Mouse (Mus musculus) kidney, postnatal 0 days (tissue): ENCODE data around the gene Ppme1. TPM values are rescaled to one million over a fixed set of nuclear protein-coding genes. Genes with fewer than 3 reads are reported as not detected.

ENCODE experiments used
- ATAC-seq: fragments of 200-750 bp; cut with Nextera tagmentation; replicated peaks from 2 replicates; pipeline ENCODE4 v1.8.0; 2017; ENCODE audit warnings: low read depth, moderate number of reproducible peaks, moderate TSS enrichment, moderate library complexity; ENCODE audit not compliant: low FRiP score
- DNase-seq: peaks from one replicate; pipeline ENCODE4 v3.0.0-alpha.2; 2016; ENCODE audit warnings: low spot score
- H3K27ac ChIP-seq: fragments of 300-500 bp; sonication (generic); 2 replicates; pipeline ENCODE4 v1.5.1; 2014; ENCODE audit warnings: mild to moderate bottlenecking
- H3K27me3 ChIP-seq: fragments of 300-500 bp; sonication (generic); 2 replicates; pipeline ENCODE4 v1.6.1; 2014; ENCODE audit warnings: low read length, mixed read lengths; ENCODE audit not compliant: insufficient read depth
- H3K36me3 ChIP-seq: fragments of 300-500 bp; sonication (generic); 2 replicates; pipeline ENCODE4 v1.6.1; 2014; ENCODE audit warnings: low read length, mixed read lengths; ENCODE audit not compliant: insufficient read depth
- H3K4me1 ChIP-seq: fragments of 300-500 bp; sonication (generic); replicated peaks from 2 replicates; pipeline ENCODE4 v1.6.1; 2014; ENCODE audit warnings: antibody characterized with exemption, low read length, mixed read lengths; ENCODE audit not compliant: insufficient read depth
- H3K4me2 ChIP-seq: fragments of 300-500 bp; sonication (generic); 2 replicates; pipeline ENCODE4 v1.6.1; 2014; ENCODE audit warnings: mild to moderate bottlenecking, low read length, moderate library complexity, mixed read lengths
- H3K4me3 ChIP-seq: fragments of 300-500 bp; sonication (generic); replicated peaks from 2 replicates; pipeline ENCODE4 v1.5.1; 2014; ENCODE audit warnings: low read depth, low read length
- H3K9ac ChIP-seq: fragments of 300-500 bp; sonication (generic); 2 replicates; pipeline ENCODE4 v1.6.1; 2014; ENCODE audit warnings: low read depth, low read length
- H3K9me3 ChIP-seq: fragments of 300-500 bp; sonication (generic); replicated peaks from 2 replicates; pipeline ENCODE4 v1.6.1; 2016; ENCODE audit warnings: low read length, inconsistent platforms, mixed read lengths
- CTCF ChIP-seq: IDR thresholded peaks from 2 replicates; pipeline ENCODE4 v1.5.1; 2016; ENCODE audit warnings: antibody characterized with exemption, low read depth, mild to moderate bottlenecking, moderate library complexity
- WGBS: fragments of 180-500 bp; shearing (Covaris S2); extraction: QIAGEN DNeasy Blood & Tissue Kit; methylation state at CpG from one replicate; pipeline ENCODE4 v1.1.7; 2014; 5-methylcytosine and 5-hydroxymethylcytosine counted together
- polyA plus RNA-seq: library from polyadenylated mRNA; unstranded; fragments of >200 nt; fragmentation: Nextera tagmentation; extraction: Ambion mirVana; gene quantifications from 2 replicates; pipeline ENCODE4 v1.2.1, GENCODE M21; 2015

The Ppme1 gene
- polyA plus RNA-seq, 1 experiment from 2014 or later = 45.9 TPM

DNA sequence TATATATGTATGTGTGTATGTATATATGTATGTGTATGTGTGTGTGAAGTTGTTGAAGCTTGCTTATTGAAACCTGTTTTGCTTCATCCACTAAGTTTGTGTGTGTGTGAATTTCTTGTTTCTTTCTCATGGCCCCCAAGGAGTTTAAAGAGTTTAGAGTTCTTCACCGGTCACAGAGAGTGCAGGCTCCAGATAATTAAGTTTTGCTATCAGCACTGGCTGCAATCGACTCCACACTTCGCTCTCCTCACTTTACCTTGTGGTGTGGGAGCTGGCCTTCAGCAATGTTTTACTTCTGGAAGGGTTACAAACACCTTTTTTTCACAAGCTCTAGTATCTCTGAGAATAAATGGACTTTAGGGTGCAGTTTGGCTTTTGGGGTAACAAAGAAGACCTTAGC lies 40.8 kb downstream of the Ppme1 start:
- Histone ChIP-seq H3K4me3 (no peak overlapping the region), H3K27ac (no peak overlapping the region), H3K4me2 (no peak overlapping the region), H3K36me3 (peaks cover 57% of the 10 kb centered on the region), H3K27me3 (no peaks in the 10 kb centered on the region), H3K9ac (no peak overlapping the region), H3K9me3 (no peaks in the 10 kb centered on the region), H3K4me1 (no peaks in the 10 kb centered on the region)
- no peak for DNase-seq
- WGBS = 64% methylated on average over 3 of the region's 3 CpGs
- no peak for ATAC-seq
- no peak for TF ChIP-seq CTCF

DNA sequence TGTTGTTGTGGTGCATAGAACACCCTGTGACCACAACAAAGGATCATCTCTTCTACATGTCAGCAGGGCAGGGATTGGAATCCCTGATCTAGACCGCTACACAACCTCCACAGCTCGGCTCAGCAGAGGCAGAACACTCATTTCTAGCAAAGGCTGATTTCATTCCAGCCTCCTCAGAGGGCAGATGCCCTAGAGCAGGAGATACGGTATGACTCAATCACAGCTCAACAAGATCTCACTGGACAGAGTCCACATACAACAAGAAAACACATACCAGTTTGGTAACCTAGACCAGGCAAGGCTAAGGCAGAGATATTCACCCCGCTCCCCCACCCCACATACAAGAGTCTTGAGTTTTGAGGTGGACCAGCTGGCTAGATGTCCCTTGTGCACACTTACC lies 43.5 kb downstream of the Ppme1 start:
- Histone ChIP-seq H3K4me2 (no peak overlapping the region), H3K27ac (no peak overlapping the region), H3K36me3 (peaks cover 38% of the 10 kb centered on the region; the same call in 1 of the 2 replicates), H3K27me3 (no peaks in the 10 kb centered on the region), H3K4me3 (no peak overlapping the region), H3K9me3 (no peaks in the 10 kb centered on the region), H3K4me1 (no peaks in the 10 kb centered on the region), H3K9ac (no peak overlapping the region)
- ATAC-seq = no peak
- no peak for TF ChIP-seq CTCF
- 86% methylated on average over 4 of the region's 4 CpGs for WGBS
- no peak for DNase-seq

DNA sequence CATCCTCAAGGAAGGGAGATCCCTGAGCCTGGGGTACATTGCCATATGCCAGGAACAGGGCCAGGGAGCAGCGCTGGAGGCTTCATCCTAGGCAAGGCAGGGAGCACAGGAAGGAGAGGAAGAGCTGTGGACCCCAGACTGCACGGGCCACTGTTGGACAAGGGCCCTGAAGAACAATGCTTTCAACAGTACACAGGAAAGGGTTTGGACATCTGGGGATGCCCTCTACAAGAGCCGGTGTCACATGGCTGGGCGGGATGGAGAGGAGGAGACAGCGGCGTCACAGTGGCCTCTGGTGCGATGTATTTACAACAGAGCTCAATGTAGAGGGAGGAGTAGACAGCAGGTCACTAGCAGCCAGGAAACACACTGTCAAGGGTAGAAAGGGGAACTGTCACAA lies 44.6 kb downstream of the Ppme1 start:
- WGBS = 69% methylated on average over 7 of the region's 7 CpGs
- Histone ChIP-seq H3K27me3 (no peaks in the 10 kb centered on the region), H3K4me3 (no peak overlapping the region), H3K27ac (no peak overlapping the region), H3K36me3 (peaks cover 31% of the 10 kb centered on the region; the same call in 1 of the 2 replicates), H3K4me2 (no peak overlapping the region), H3K9me3 (no peaks in the 10 kb centered on the region), H3K4me1 (no peaks in the 10 kb centered on the region), H3K9ac (no peak overlapping the region)
- DNase-seq (peak; percentile 14), ATAC-seq (no peak)
- no peak for TF ChIP-seq CTCF

DNA sequence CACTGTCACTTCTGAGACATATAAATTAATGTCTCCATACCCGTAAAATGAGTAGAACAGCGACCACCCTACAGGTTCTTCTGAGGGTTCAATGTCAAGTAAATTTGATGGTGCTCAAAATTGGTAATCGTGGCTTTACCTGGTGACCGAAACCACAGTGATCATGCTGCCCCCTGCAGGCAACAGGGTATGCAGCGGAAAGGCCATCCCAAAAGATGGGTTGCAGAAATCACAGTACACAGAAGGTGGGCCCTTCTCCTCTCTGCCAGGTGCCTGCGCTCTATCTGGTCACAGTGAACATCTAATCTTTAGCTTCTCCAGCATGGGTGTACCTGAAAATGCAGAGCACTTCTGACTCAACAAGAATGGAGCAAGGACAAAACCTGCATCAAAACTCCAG lies 46.6 kb downstream of the Ppme1 start:
- Histone ChIP-seq H3K4me1 (no peaks in the 10 kb centered on the region), H3K27ac (no peak overlapping the region), H3K36me3 (0 out of 2 replicates have a peak, but pooled peaks cover 17% of the 10 kb centered on the region), H3K9me3 (no peaks in the 10 kb centered on the region), H3K27me3 (no peaks in the 10 kb centered on the region), H3K4me2 (no peak overlapping the region), H3K9ac (no peak overlapping the region), H3K4me3 (no peak overlapping the region)
- peak; percentile 78 for TF ChIP-seq CTCF
- ATAC-seq = no peak
- peak; percentile 46 for DNase-seq
- 64% methylated on average over 6 of the region's 6 CpGs for WGBS

DNA sequence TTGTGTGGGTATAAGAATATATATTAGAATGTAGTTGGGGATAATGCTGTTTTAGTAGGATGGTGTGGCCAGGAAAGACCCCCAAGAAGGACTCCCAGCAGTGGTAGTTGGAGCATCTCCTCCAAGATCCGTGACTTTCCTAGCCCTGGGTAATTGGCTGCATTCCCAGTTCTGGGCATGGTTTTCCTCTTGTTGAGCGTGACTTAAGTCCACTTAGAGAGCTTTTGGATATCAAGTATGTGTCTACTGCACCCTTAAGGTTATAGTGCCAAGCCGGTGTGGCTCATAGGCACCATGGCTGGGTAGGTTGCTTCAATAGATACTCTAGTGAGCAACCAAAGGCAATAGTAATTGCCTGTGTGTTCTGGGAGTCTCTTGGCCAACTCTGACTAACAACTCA lies 48.4 kb downstream of the Ppme1 start:
- Histone ChIP-seq H3K27ac (no peak overlapping the region), H3K27me3 (no peaks in the 10 kb centered on the region), H3K9ac (no peak overlapping the region), H3K36me3 (0 out of 2 replicates have a peak, but pooled peaks cover 11% of the 10 kb centered on the region), H3K4me2 (no peak overlapping the region), H3K4me1 (no peaks in the 10 kb centered on the region), H3K9me3 (no peaks in the 10 kb centered on the region), H3K4me3 (no peak overlapping the region)
- TF ChIP-seq CTCF = no peak
- WGBS = 79% methylated on average over 3 of the region's 3 CpGs
- DNase-seq (no peak), ATAC-seq (no peak)

DNA sequence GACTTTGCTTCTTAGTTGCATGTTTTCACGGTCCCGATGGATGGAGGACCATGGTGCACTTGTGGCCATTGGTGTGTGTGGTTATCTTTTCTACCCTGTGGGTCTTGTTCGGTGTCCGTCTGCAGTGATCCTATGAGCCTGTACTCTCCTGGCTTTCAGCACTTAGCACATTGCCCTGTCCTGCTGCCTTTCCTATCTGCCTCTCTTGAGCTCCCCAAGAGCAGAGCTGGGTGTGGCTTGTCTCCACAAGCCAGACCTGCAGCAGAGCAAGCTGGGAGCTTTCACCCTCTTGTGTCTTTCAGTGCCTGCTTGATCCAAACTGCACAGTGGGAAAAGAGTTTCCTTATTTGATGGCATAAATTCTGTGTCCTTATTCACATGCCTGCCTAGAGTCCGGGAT lies 54.6 kb downstream of the Ppme1 start:
- TF ChIP-seq CTCF = no peak
- DNase-seq = no peak
- no peaks in the 10 kb centered on the region for H3K36me3 ChIP-seq
- H3K4me2 ChIP-seq = no peak overlapping the region
- H3K9me3 ChIP-seq = no peaks in the 10 kb centered on the region
- H3K4me1 ChIP-seq = no peaks in the 10 kb centered on the region
- H3K9ac ChIP-seq = no peak overlapping the region
- H3K27me3 ChIP-seq = no peaks in the 10 kb centered on the region
- no peak overlapping the region for H3K27ac ChIP-seq
- H3K4me3 ChIP-seq = no peak overlapping the region
- no peak for ATAC-seq
- WGBS = 96% methylated on average over 5 of the region's 5 CpGs

DNA sequence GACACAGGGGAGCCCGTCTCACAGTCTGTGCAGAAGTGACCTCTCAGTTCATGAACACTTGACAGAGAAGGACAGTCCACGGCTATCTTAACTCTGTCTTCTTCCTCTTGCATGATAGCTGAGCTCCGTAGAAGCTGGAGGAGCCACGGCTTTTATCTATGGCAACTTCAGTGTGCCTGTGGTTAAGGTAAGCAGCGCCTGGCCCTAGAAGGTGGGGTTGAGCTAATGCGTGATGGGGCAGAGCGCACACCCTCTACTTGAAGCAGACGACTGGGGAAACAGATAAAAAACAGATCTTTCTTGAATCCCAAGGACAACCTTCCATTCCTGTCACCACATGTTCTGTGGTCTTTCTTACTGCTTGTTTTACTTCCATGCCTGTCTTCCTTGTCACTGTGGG lies 55.2 kb downstream of the Ppme1 start:
- 89% methylated on average over 8 of the region's 8 CpGs for WGBS
- H3K9ac ChIP-seq = no peak overlapping the region
- no peaks in the 10 kb centered on the region for H3K36me3 ChIP-seq
- DNase-seq (no peak), ATAC-seq (no peak)
- H3K27ac ChIP-seq = no peak overlapping the region
- TF ChIP-seq CTCF = no peak
- no peaks in the 10 kb centered on the region for H3K4me1 ChIP-seq
- H3K9me3 ChIP-seq = no peaks in the 10 kb centered on the region
- no peak overlapping the region for H3K4me3 ChIP-seq
- H3K27me3 ChIP-seq = no peaks in the 10 kb centered on the region
- H3K4me2 ChIP-seq = no peak overlapping the region
